Mouse (Mus musculus): ENCODE measurements around the gene Prune2. TPM values are rescaled to one million over a fixed set of nuclear protein-coding genes. Genes with fewer than 3 reads are reported as not detected.

Prune2 gene
- 4.4 and 5.0 TPM in 2 replicates for polyA plus RNA-seq (2016; fragmentation: Nextera tagmentation; extraction: Ambion mirVana)

DNA sequence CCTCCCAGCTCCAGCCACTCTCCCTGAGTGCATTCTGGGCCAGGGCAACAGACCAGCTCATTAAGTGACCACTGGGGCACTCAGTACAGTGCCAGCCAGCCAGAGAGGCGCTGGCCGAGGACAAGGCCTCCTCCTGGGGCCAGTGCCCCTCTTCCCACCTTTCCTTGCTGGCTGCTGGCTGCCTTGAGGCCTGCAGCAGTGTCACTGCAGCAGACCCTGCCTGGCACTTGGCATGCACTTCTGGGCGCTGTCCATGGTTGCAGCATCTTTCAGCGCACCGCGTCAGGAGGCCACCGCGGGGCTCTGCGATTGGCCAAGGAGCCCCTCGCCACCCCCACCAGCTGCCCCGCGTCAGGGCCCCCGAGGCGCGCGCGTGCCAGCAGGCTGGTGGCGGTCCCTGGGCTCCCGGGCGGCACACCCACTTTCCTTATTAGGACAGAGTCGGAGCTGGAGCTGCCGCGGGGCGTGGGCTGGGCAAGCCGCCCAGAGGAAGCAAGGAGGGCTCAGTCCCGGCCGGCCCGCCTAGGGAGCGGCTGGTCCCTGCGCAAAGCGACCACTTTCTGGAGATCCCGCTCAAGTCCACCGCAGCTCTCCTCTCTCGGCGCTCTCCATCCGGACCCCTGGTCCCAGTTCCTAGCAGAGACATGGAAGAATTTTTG is at the start of gene Prune2:
Gene Prune2, plus strand, starts transcription at position 506 of the 659 bp plus-strand sequence.
- Histone ChIP-seq H3K27ac (no peak within 1 kb of the TSS), H3K36me3 (no peaks in the 10 kb centered on the region), H3K27me3 (replicated peaks) (peaks cover 21% of the 10 kb centered on the region; the same call in 1 of the 2 replicates), H3K4me1 (peaks cover 13% of the 10 kb centered on the region; the same call in 1 of the 2 replicates), H3K4me2 (replicated peaks) (peak within 1 kb of the TSS; percentile 89), H3K4me3 (peak within 1 kb of the TSS; percentile 43), H3K9ac (peak within 1 kb of the TSS; percentile 26; the same call in 1 of the 2 replicates), H3K9me3 (no peaks in the 10 kb centered on the region)
- peak; percentile 93 for ATAC-seq (ENCODE audit: low FRiP score, low read depth)
- WGBS: under 1% methylated on average over 36 of the region's 36 CpGs

DNA sequence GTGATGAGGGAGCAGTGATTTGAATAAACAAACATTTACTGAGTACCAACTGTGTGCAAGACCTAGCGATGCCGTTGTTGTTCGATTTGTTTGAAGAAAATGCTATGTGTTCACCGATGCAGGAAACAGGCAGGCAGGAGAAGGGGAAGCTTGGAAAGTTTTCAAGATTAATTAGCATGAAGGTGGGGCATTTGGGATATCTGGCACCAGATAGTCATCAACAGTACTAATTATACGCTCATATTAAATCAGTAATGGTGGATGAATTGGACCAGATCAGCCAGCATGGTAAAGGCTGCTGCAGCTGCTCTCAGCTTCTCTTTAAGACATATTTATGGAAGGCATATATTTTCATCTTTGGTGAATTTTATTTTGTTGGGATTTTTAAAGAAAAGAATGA is 44.4 kb upstream of the Prune2 start:
- Histone ChIP-seq H3K27ac (no peak overlapping the region), H3K9me3 (no peaks in the 10 kb centered on the region), H3K36me3 (no peaks in the 10 kb centered on the region), H3K4me1 (no peaks in the 10 kb centered on the region), H3K27me3 (replicated peaks) (no peaks in the 10 kb centered on the region), H3K4me3 (no peak overlapping the region), H3K9ac (no peak overlapping the region), H3K4me2 (replicated peaks) (no peak overlapping the region)
- no peak for ATAC-seq (ENCODE audit: low FRiP score, low read depth)
- WGBS: 84% methylated on average over 5 of the region's 5 CpGs

DNA sequence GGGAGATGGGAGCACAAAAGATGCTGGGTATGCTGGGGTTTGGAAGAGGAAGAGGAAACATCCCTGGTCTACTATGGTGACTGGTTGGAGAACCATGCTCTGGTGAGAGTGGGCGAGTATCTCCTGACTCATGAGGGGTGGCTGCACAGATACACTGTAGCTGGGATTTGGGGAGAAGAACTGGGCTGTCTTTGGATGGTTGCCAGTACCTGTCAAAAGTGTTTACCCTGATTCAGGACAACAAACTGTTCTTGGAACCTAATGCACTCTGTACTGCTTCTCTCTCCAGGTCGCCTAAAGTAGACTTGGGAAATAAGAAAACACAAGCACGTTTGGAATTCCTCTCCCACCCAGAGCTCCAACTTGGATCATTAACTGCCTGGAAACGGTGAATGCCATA is 31.4 kb upstream of the Prune2 start:
- H3K4me1 ChIP-seq: no peaks in the 10 kb centered on the region
- no peaks in the 10 kb centered on the region for H3K9me3 ChIP-seq
- ATAC-seq (ENCODE audit: low FRiP score, low read depth): no peak
- 86% methylated on average over 4 of the region's 4 CpGs for WGBS
- no peak overlapping the region for H3K4me3 ChIP-seq
- H3K27me3 ChIP-seq (replicated peaks): no peaks in the 10 kb centered on the region
- H3K27ac ChIP-seq: no peak overlapping the region
- no peak overlapping the region for H3K9ac ChIP-seq
- no peaks in the 10 kb centered on the region for H3K36me3 ChIP-seq
- H3K4me2 ChIP-seq (replicated peaks): no peak overlapping the region

GRCm38 (mm10) chr19:16934664-16935063 is 21.3 kb upstream of the Prune2 start:
- H3K4me1 ChIP-seq: no peaks in the 10 kb centered on the region
- no peaks in the 10 kb centered on the region for H3K27me3 ChIP-seq (replicated peaks)
- no peaks in the 10 kb centered on the region for H3K9me3 ChIP-seq
- H3K27ac ChIP-seq: no peak overlapping the region
- H3K9ac ChIP-seq: no peak overlapping the region
- no peaks in the 10 kb centered on the region for H3K36me3 ChIP-seq
- no peak overlapping the region for H3K4me3 ChIP-seq
- ATAC-seq (ENCODE audit: low FRiP score, low read depth): no peak
- WGBS: 86% methylated on average over 8 of the region's 8 CpGs
- H3K4me2 ChIP-seq (replicated peaks): no peak overlapping the region

- WGBS: 92% methylated on average over 2 of the region's 2 CpGs
- no peak overlapping the region for H3K4me2 ChIP-seq (replicated peaks)
- no peaks in the 10 kb centered on the region for H3K4me1 ChIP-seq
- no peak overlapping the region for H3K9ac ChIP-seq
- no peaks in the 10 kb centered on the region for H3K36me3 ChIP-seq
- ATAC-seq (ENCODE audit: low FRiP score, low read depth): no peak
- H3K27ac ChIP-seq: no peak overlapping the region
- no peaks in the 10 kb centered on the region for H3K9me3 ChIP-seq
- H3K4me3 ChIP-seq: no peak overlapping the region
- H3K27me3 ChIP-seq (replicated peaks): no peaks in the 10 kb centered on the region
Observed at GRCm38 (mm10) chr19:16948794-16949313, 7.1 kb upstream of the Prune2 start.

DNA sequence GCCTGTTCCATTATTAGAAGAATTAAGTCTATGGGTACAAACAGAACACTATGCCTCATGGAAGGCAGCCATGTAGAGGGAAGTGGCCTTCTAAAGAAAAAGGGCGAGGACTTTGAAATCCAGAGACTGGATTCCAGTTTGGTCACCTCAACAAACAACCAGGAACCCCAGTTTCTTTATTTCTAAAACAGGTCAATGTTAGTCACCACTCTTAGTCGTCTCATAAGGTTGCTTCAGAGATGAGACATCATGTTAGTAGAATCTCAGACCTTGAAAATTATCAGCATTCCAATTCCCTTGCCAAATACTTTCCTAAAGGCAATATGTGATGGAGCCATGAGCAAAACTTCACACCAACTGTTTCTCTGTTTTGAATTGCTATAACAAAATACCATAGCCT is 6.6 kb upstream of the Prune2 start:
- ATAC-seq (ENCODE audit: low FRiP score, low read depth): no peak
- H3K4me3 ChIP-seq: no peak overlapping the region
- H3K9ac ChIP-seq: no peak overlapping the region
- WGBS: 88% methylated on average over 2 of the region's 2 CpGs
- no peak overlapping the region for H3K4me2 ChIP-seq (replicated peaks)
- H3K27me3 ChIP-seq (replicated peaks): no peaks in the 10 kb centered on the region
- no peaks in the 10 kb centered on the region for H3K4me1 ChIP-seq
- no peak overlapping the region for H3K27ac ChIP-seq
- H3K9me3 ChIP-seq: no peaks in the 10 kb centered on the region
- H3K36me3 ChIP-seq: no peaks in the 10 kb centered on the region

- H3K9ac ChIP-seq: no peak overlapping the region
- no peaks in the 10 kb centered on the region for H3K36me3 ChIP-seq
- ATAC-seq (ENCODE audit: low FRiP score, low read depth): no peak
- WGBS: 62% methylated on average over 9 of the region's 9 CpGs
- no peak overlapping the region for H3K4me2 ChIP-seq (replicated peaks)
- peaks cover 5% of the 10 kb centered on the region; the same call in 1 of the 2 replicates for H3K27me3 ChIP-seq (replicated peaks)
- no peak overlapping the region for H3K4me3 ChIP-seq
- H3K4me1 ChIP-seq: no peaks in the 10 kb centered on the region
- H3K27ac ChIP-seq: no peak overlapping the region
- no peaks in the 10 kb centered on the region for H3K9me3 ChIP-seq
Observed at GRCm38 (mm10) chr19:16950051-16950450, 5.9 kb upstream of the Prune2 start.

DNA sequence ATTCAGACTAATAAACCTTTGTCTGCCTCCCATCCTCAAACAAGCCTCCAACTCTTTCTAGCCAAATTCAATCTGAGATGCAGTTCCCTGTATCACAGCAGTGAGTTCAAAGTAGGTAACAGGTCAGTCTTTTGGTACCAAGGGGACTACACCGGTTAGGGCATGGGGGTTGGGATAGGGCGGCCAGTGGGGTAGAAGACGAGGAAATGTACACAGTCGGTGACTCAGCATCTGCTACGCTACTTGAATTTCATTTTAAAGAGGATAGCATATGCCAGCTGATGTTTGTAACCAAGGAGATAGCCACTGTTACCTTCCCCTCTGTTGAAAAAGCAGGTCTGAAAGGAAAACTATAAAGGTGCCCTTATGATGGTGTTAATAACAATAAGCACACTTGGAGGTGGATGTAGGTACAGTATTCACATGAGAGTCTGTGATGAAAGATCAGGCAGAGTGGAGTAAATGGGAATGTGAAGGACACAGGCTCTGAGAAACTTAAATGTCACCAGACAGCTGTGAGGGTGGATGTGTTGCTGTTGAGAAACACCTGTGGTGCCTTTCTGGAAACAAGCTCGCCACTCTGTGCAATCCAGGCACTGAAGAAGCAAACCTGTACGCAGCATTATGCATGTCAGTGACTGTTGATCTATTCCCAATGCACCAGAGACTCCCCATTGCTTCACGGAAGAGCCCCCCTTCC is 5.1 kb upstream of the Prune2 start:
- Histone ChIP-seq H3K36me3 (no peaks in the 10 kb centered on the region), H3K27me3 (replicated peaks) (peaks cover 5% of the 10 kb centered on the region; the same call in 1 of the 2 replicates), H3K4me1 (0 out of 2 replicates have a peak, but pooled peaks cover 4% of the 10 kb centered on the region), H3K27ac (no peak overlapping the region), H3K4me3 (no peak overlapping the region), H3K4me2 (replicated peaks) (no peak overlapping the region), H3K9me3 (no peaks in the 10 kb centered on the region), H3K9ac (no peak overlapping the region)
- no peak for ATAC-seq (ENCODE audit: low FRiP score, low read depth)
- 81% methylated on average over 8 of the region's 8 CpGs for WGBS

- Histone ChIP-seq H3K4me2 (replicated peaks) (no peak overlapping the region), H3K4me1 (peaks cover 13% of the 10 kb centered on the region; the same call in 1 of the 2 replicates), H3K27ac (no peak overlapping the region), H3K9me3 (no peaks in the 10 kb centered on the region), H3K36me3 (no peaks in the 10 kb centered on the region), H3K9ac (no peak overlapping the region), H3K27me3 (replicated peaks) (peaks cover 20% of the 10 kb centered on the region; the same call in 1 of the 2 replicates), H3K4me3 (no peak overlapping the region)
- 82% methylated on average over 6 of the region's 6 CpGs for WGBS
- ATAC-seq (ENCODE audit: low FRiP score, low read depth): no peak
Observed at GRCm38 (mm10) chr19:16954736-16955135, 1.2 kb upstream of the Prune2 start.

- Histone ChIP-seq H3K36me3 (no peaks in the 10 kb centered on the region), H3K9me3 (no peaks in the 10 kb centered on the region), H3K27me3 (replicated peaks) (peaks cover 21% of the 10 kb centered on the region; the same call in 1 of the 2 replicates), H3K27ac (no peak overlapping the region), H3K4me2 (replicated peaks) (peak overlapping the region; percentile 89), H3K4me3 (peak overlapping the region; percentile 43), H3K4me1 (peaks cover 13% of the 10 kb centered on the region; the same call in 1 of the 2 replicates), H3K9ac (peak overlapping the region; percentile 26; the same call in 1 of the 2 replicates)
- ATAC-seq (ENCODE audit: low FRiP score, low read depth): no peak
- WGBS: 65% methylated on average over 9 of the region's 9 CpGs
Observed at GRCm38 (mm10) chr19:16955231-16955612, 696 bp upstream of the Prune2 start.

- Histone ChIP-seq H3K4me2 (replicated peaks) (peak overlapping the region; percentile 89), H3K36me3 (no peaks in the 10 kb centered on the region), H3K27ac (no peak overlapping the region), H3K9ac (0 out of 2 replicates have a peak overlapping the region, but pooled peaks have one; percentile 26), H3K4me1 (peaks cover 13% of the 10 kb centered on the region; the same call in 1 of the 2 replicates), H3K9me3 (no peaks in the 10 kb centered on the region), H3K27me3 (replicated peaks) (peaks cover 21% of the 10 kb centered on the region; the same call in 1 of the 2 replicates), H3K4me3 (peak overlapping the region; percentile 43)
- ATAC-seq (ENCODE audit: low FRiP score, low read depth): peak; percentile 11; the same call in 1 of the 2 replicates
- WGBS: under 1% methylated on average over 7 of the region's 7 CpGs
Observed at GRCm38 (mm10) chr19:16956319-16956718, 401 bp downstream of the Prune2 start.

GRCm38 (mm10) chr19:16959051-16959450 is 3.1 kb downstream of the Prune2 start:
- Histone ChIP-seq H3K27ac (no peak overlapping the region), H3K4me2 (replicated peaks) (no peak overlapping the region), H3K9me3 (no peaks in the 10 kb centered on the region), H3K27me3 (replicated peaks) (peaks cover 21% of the 10 kb centered on the region; the same call in 1 of the 2 replicates), H3K4me3 (no peak overlapping the region), H3K9ac (no peak overlapping the region), H3K4me1 (peaks cover 13% of the 10 kb centered on the region; the same call in 1 of the 2 replicates), H3K36me3 (no peaks in the 10 kb centered on the region)
- 89% methylated on average over 4 of the region's 4 CpGs for WGBS
- no peak for ATAC-seq (ENCODE audit: low FRiP score, low read depth)
